Mouse (Mus musculus) hindbrain, embryonic 11.5 days (tissue): Measurements from ENCODE around the gene Ccdc138. TPM values are rescaled to one million over a fixed set of nuclear protein-coding genes. Genes with fewer than 3 reads are reported as not detected.

Source experiments
- ATAC-seq: fragments of 200-750 bp; cut with Nextera tagmentation; 2 replicates; pipeline ENCODE4 v1.8.0; 2017; ENCODE audit warnings: mild to moderate bottlenecking, moderate TSS enrichment, moderate library complexity; ENCODE audit not compliant: low FRiP score
- DNase-seq: peaks from one replicate; pipeline ENCODE4 v3.0.0-alpha.2; 2015; ENCODE audit warnings: low spot score
- H3K27ac ChIP-seq: fragments of 300-500 bp; sonication (generic); 2 replicates; pipeline ENCODE4 v1.5.1; 2014; ENCODE audit warnings: mild to moderate bottlenecking, low read depth, low read length
- H3K27me3 ChIP-seq: fragments of 300-500 bp; sonication (generic); 2 replicates; pipeline ENCODE4 v1.6.1; 2014; ENCODE audit warnings: mild to moderate bottlenecking, low read length, moderate library complexity, mixed read lengths; ENCODE audit not compliant: control insufficient read depth, insufficient read depth
- H3K36me3 ChIP-seq: fragments of 300-500 bp; sonication (generic); 2 replicates; pipeline ENCODE4 v1.6.1; 2014; ENCODE audit warnings: mild to moderate bottlenecking, low read length, moderate library complexity, mixed read lengths; ENCODE audit not compliant: control insufficient read depth, insufficient read depth
- H3K4me1 ChIP-seq: fragments of 300-500 bp; sonication (generic); replicated peaks from 2 replicates; pipeline ENCODE4 v1.6.1; 2014; ENCODE audit warnings: low read length, mixed read lengths; ENCODE audit not compliant: control insufficient read depth, insufficient read depth
- H3K4me2 ChIP-seq: fragments of 300-500 bp; sonication (generic); replicated peaks from 2 replicates; pipeline ENCODE4 v1.6.1; 2014; ENCODE audit warnings: mild to moderate bottlenecking, low read depth, low read length
- H3K4me3 ChIP-seq: fragments of 300-500 bp; sonication (generic); 2 replicates; pipeline ENCODE4 v1.5.1; 2014; ENCODE audit warnings: low read depth, low read length
- H3K9ac ChIP-seq: fragments of 300-500 bp; sonication (generic); 2 replicates; pipeline ENCODE4 v1.6.1; 2014; ENCODE audit warnings: low read depth, low read length
- H3K9me3 ChIP-seq: fragments of 300-500 bp; sonication (generic); 2 replicates; pipeline ENCODE4 v1.6.1; 2016; ENCODE audit warnings: low read length; ENCODE audit not compliant: control insufficient read depth
- WGBS: fragments of 180-500 bp; shearing (Covaris S2); extraction: QIAGEN DNeasy Blood & Tissue Kit; methylation state at CpG from one replicate; pipeline ENCODE4 v1.1.7; 2014; 5-methylcytosine and 5-hydroxymethylcytosine counted together
- polyA plus RNA-seq: library from polyadenylated mRNA; unstranded; fragments of >200 nt; fragmentation: Nextera tagmentation; extraction: Ambion mirVana; gene quantifications from 2 replicates; pipeline ENCODE4 v1.2.1, GENCODE M21; 2014

Gene Ccdc138
- polyA plus RNA-seq, result 13.0 and 14.5 TPM in 2 replicates

- Histone ChIP-seq H3K9me3 (no peaks in the 10 kb centered on the region), H3K4me2 (peak within 1 kb of the TSS; percentile 54), H3K4me3 (peak within 1 kb of the TSS; percentile 74), H3K27me3 (no peaks in the 10 kb centered on the region), H3K36me3 (no peaks in the 10 kb centered on the region), H3K4me1 (no peaks in the 10 kb centered on the region), H3K27ac (peak within 1 kb of the TSS; percentile 82), H3K9ac (peak within 1 kb of the TSS; percentile 65)
- ATAC-seq (peak; percentile 99), DNase-seq (peak; percentile 95)
- 1% methylated on average over 50 of the region's 50 CpGs for WGBS
Observed at GRCm38 (mm10) chr10:58497320-58498284, at the start of gene Ccdc138. Gene Ccdc138, plus strand, starts transcription at chr10:58497948.

- ATAC-seq, result no peak
- Histone ChIP-seq H3K4me3 (no peak overlapping the region), H3K4me2 (no peak overlapping the region), H3K36me3 (peaks cover 5% of the 10 kb centered on the region), H3K27me3 (no peaks in the 10 kb centered on the region), H3K27ac (no peak overlapping the region), H3K9me3 (no peaks in the 10 kb centered on the region), H3K4me1 (no peaks in the 10 kb centered on the region), H3K9ac (no peak overlapping the region)
- no peak for DNase-seq
Observed at GRCm38 (mm10) chr10:58451575-58451974, 46.2 kb upstream of the Ccdc138 start.

- Histone ChIP-seq H3K4me3 (no peak overlapping the region), H3K9me3 (no peaks in the 10 kb centered on the region), H3K4me1 (no peaks in the 10 kb centered on the region), H3K27ac (no peak overlapping the region), H3K27me3 (no peaks in the 10 kb centered on the region), H3K36me3 (peaks cover 5% of the 10 kb centered on the region), H3K9ac (no peak overlapping the region), H3K4me2 (no peak overlapping the region)
- DNase-seq (no peak), ATAC-seq (no peak)
- WGBS, result 93% methylated on average over 1 of the region's 1 CpGs
Observed at GRCm38 (mm10) chr10:58452185-58452584, 45.6 kb upstream of the Ccdc138 start.

- no peaks in the 10 kb centered on the region for H3K9me3 ChIP-seq
- H3K27ac ChIP-seq, result no peak overlapping the region
- no peaks in the 10 kb centered on the region for H3K4me1 ChIP-seq
- H3K36me3 ChIP-seq, result no peaks in the 10 kb centered on the region
- ATAC-seq (no peak), DNase-seq (no peak)
- H3K27me3 ChIP-seq, result no peaks in the 10 kb centered on the region
- H3K9ac ChIP-seq, result no peak overlapping the region
- H3K4me2 ChIP-seq, result no peak overlapping the region
- WGBS, result 91% methylated on average over 1 of the region's 1 CpGs
- H3K4me3 ChIP-seq, result no peak overlapping the region
Observed at GRCm38 (mm10) chr10:58459896-58460295, 37.9 kb upstream of the Ccdc138 start.

- no peaks in the 10 kb centered on the region for H3K27me3 ChIP-seq
- H3K4me2 ChIP-seq, result no peak overlapping the region
- H3K36me3 ChIP-seq, result 0 out of 2 replicates have a peak, but pooled peaks cover 6% of the 10 kb centered on the region
- 97% methylated on average over 5 of the region's 5 CpGs for WGBS
- no peaks in the 10 kb centered on the region for H3K9me3 ChIP-seq
- H3K4me3 ChIP-seq, result no peak overlapping the region
- H3K4me1 ChIP-seq, result no peaks in the 10 kb centered on the region
- no peak overlapping the region for H3K27ac ChIP-seq
- no peak overlapping the region for H3K9ac ChIP-seq
- DNase-seq (no peak), ATAC-seq (no peak)
Observed at GRCm38 (mm10) chr10:58477086-58477755, 20.5 kb upstream of the Ccdc138 start.

GRCm38 (mm10) chr10:58478071-58478578 lies 19.6 kb upstream of the Ccdc138 start:
- H3K4me3 ChIP-seq, result no peak overlapping the region
- WGBS, result 85% methylated on average over 2 of the region's 2 CpGs
- no peaks in the 10 kb centered on the region for H3K4me1 ChIP-seq
- no peak overlapping the region for H3K27ac ChIP-seq
- DNase-seq, result no peak
- no peaks in the 10 kb centered on the region for H3K9me3 ChIP-seq
- H3K4me2 ChIP-seq, result no peak overlapping the region
- no peak overlapping the region for H3K9ac ChIP-seq
- no peaks in the 10 kb centered on the region for H3K27me3 ChIP-seq
- no peak for ATAC-seq
- H3K36me3 ChIP-seq, result 0 out of 2 replicates have a peak, but pooled peaks cover 3% of the 10 kb centered on the region

GRCm38 (mm10) chr10:58479954-58480490 lies 17.7 kb upstream of the Ccdc138 start:
- H3K4me1 ChIP-seq, result no peaks in the 10 kb centered on the region
- H3K27me3 ChIP-seq, result no peaks in the 10 kb centered on the region
- no peak overlapping the region for H3K27ac ChIP-seq
- no peak overlapping the region for H3K4me2 ChIP-seq
- DNase-seq (no peak), ATAC-seq (no peak)
- WGBS, result 94% methylated on average over 4 of the region's 4 CpGs
- H3K9ac ChIP-seq, result no peak overlapping the region
- no peaks in the 10 kb centered on the region for H3K9me3 ChIP-seq
- 0 out of 2 replicates have a peak, but pooled peaks cover 8% of the 10 kb centered on the region for H3K36me3 ChIP-seq
- H3K4me3 ChIP-seq, result no peak overlapping the region

- no peak overlapping the region for H3K27ac ChIP-seq
- H3K4me1 ChIP-seq, result no peaks in the 10 kb centered on the region
- WGBS, result 95% methylated on average over 5 of the region's 5 CpGs
- H3K4me2 ChIP-seq, result no peak overlapping the region
- no peak for ATAC-seq
- DNase-seq, result no peak
- no peaks in the 10 kb centered on the region for H3K27me3 ChIP-seq
- no peak overlapping the region for H3K4me3 ChIP-seq
- H3K36me3 ChIP-seq, result peaks cover 5% of the 10 kb centered on the region; the same call in 1 of the 2 replicates
- no peak overlapping the region for H3K9ac ChIP-seq
- H3K9me3 ChIP-seq, result no peaks in the 10 kb centered on the region
Observed at GRCm38 (mm10) chr10:58491031-58491430, 6.7 kb upstream of the Ccdc138 start.
